Mouse (Mus musculus) fibroblast of lung, adult 2 months (primary cell): ENCODE measurements around the gene Slc27a1.
A peak's percentile ranks its signal among the peaks of the same experiment; 100 is the strongest.

Experiments
- DNase-seq: peaks from one replicate; pipeline ENCODE4 v3.0.0-alpha.2; 2011; ENCODE audit warnings: low read depth

Gene Slc27a1

DNA sequence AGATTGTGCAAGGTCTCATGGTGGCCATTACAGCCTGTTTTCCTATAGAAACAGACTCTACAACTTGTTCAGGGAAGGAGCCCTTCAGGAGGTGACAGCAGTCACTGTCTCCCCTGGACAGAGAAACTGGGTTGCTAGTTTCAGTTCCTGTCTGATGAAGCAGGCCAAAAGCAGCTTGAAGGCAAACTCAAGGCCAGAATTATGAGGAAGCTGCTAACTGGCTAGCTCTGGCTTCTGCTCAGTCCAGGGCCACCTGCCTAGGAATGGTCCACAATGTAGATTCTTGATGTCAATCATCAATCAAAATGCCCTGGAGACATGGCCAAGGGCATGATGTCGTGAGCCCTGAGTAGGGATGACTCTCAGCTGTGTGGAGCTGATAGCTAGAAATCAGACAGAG is 56.4 kb downstream of the Slc27a1 start:
- DNase-seq, result no peak

DNA sequence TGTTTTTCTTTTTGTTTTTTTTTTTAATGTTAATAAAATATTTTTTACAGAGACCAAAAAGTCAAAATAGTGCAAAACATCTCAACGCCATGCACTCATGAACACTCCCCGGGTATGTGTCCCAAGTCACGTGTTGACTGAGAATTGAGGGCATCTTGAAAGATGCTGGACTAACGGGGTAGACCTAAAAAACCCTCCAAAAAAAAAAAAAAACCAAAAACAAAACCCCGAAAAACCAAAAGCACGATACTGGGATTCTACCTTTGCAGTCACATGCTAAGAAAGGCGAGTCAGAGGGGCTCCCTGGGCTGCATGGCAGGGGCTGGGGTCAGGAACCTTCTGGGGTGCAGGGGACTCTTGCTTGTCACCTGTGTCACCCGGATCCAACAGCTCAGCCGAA is 58.1 kb downstream of the Slc27a1 start:
- no peak for DNase-seq

DNA sequence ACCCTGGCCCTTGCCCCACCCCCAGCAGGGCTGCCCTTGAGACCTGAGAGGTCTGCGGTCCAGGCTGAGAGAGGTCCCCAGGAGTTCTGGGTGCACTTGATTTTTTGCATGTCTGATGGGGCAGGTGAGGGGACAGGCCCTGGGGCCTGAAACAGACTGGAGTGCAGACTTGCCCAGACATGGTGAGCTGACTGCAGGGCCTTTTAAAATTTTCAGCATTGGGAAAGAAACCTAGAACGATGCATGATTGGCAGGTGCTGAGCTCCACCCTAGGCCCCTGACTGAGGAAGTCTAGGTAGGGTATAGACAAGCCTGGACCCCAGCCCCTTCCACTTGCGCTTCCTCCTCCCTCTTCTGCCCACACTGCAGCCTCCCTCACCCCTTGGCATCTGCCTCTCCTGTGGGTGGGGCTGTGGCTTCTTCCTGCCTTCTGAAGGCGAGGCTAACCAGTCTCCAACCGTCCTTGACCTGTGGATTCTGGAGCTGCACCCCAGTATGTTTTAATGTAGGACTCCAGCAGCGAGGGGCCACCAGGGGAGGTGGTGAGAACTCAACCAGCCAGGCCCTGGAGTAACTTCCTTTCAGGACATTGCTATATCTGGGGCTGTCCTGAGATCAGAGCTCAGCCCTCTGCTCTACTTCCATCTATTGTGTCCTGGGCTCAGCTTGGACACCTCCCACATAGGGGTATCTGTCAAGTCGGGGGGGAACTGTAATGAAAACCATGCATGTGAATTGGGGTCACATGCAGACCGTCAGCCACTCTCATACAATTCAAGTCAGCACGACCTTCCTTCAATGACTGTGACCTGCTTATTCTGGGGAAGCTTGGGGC is 58.8 kb downstream of the Slc27a1 start:
- DNase-seq, result no peak

GRCm38 (mm10) chr8:71628396-71629095 is 59.9 kb downstream of the Slc27a1 start:
- DNase-seq, result no peak

- DNase-seq, result peak; percentile 65
Measured at GRCm38 (mm10) chr8:71629096-71629697, 60.5 kb downstream of the Slc27a1 start.

DNA sequence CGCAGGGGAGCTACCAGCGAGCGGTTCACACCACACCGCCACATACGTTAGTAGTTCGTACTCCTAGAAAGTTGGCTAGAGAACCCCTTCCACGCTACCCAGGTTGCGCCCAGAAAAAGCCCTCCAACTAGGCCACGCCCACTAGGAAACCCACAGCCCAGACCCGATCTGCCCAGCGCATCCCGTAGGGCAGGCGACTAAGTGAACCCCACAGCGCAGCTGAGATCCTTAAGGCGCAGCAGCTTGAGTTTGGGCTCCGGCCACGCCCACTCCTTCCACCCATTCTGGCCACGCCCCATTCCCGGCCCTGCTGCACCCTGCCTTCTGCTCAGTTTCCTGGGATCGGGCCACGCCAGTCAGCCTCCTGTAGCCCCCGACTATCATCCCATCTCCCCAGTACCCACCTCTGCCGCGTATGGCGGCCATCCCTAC is 61.1 kb downstream of the Slc27a1 start:
- DNase-seq, result no peak

DNA sequence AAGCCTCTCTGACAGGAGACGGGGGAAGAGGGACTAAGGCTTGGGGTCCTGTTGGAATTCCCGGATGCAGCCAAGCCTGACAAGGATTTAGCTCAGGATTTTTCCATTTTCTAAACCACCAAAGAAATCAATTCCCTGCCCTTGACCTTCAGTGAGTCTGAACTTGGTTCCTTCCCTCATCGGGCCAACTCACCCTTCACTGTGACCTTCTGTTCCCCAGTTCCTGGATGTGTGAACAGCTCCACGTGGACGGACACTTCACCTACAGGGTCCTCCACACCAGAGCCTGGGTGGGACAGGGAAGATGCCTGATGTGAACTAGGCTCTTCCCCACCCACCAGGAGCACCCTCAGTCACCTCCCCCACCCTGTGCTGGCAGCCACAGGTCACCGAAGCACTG is 62.1 kb downstream of the Slc27a1 start:
- DNase-seq, result no peak

- no peak for DNase-seq
Measured at GRCm38 (mm10) chr8:71631897-71632296, 63.2 kb downstream of the Slc27a1 start.

DNA sequence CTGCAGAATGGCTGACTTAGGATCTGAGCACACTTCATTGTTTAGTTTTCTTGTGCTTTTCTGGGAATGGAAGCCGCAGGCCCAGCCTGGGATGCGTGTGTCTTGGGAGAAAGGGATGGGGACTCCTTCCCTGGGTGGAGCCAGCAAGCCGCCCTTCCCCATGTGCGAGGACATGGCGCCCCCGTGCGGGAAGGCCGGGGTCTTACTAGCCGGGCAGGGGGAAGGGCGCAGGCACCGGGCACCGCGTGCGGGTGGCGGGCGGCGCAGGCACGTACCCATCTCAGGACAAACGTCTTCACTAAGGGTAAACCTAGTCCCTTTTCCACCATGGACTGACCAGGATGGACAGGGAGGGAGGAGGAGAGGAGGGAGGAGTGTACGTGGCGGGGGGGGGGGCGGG is 64.5 kb downstream of the Slc27a1 start:
- no peak for DNase-seq

DNA sequence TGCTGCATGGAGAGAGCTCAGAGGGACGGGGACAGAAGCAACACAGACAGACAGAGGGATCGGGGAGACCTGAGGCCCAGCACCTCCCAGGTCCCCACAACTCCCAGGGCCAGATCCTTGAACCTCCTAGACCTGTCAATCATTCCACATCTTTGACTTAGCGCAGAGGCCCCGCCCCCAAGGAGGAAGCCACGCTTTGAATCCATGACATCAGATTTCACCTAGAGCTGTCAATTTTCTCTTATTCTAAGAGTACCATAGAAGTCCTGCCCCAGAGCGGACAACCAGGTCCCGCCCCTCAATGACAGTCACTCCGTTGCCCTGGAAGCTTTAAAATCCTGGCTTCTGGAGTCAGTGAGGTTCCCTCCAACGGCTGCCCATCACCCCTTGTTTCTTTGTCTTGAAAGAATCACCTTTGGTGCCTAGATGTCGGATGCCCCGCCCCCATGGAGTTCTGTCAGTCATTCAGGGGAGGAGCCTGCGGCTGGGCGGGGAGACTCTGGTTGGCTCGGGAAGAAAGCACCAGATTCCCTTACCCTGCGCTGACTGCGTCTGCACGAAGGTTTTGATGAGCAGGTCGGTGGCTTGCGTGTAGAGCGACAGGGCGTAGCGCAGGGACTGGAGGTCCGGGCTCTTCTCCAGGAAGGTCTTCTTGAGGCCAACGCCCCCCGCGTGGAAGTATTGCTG is 65.4 kb downstream of the Slc27a1 start:
- no peak for DNase-seq
